Mouse (Mus musculus) heart, postnatal 36 days (tissue): ENCODE data around the gene Tshz2. TPM values are rescaled to one million over a fixed set of nuclear protein-coding genes. Genes with fewer than 3 reads are reported as not detected.
A peak's percentile ranks its signal among the peaks of the same experiment; 100 is the strongest.

Experiments
- DNase-seq, 2 experiments: peaks; one replicate each; pipeline ENCODE4 v3.0.0; 2021 to 2022
- intact Hi-C: fragments of 180-260 bp; cut with DNase I; formaldehyde crosslinking; loops from one replicate; pipeline ENCODE4 v1.15.1; 2025
- total RNA-seq, 2 experiments: library from RNA; stranded (reverse); gene quantifications; 2 replicates each; pipeline ENCODE4 v1.2.3; 2021

The Tshz2 gene
- total RNA-seq, 2 experiments from 2014 or later, result 13.6 to 14.9 TPM

- intact Hi-C loops, result loop anchor here (2.0 kb wide), 1 partner anchor 38 kb away; no protein-coding TSS in a partner anchor
- DNase-seq, result peak; percentile 63 to 67
These were observed 157.8 kb downstream of the Tshz2 start for GRCm38 (mm10) chr2:169790439-169791131.

GRCm38 (mm10) chr2:169792706-169793105, 159.9 kb downstream of the Tshz2 start:
- intact Hi-C loops, result no loop called here
- no peak for DNase-seq

- no peak for DNase-seq
- intact Hi-C loops, result no loop called here
These were observed 169.4 kb downstream of the Tshz2 start for GRCm38 (mm10) chr2:169802241-169802640.

GRCm38 (mm10) chr2:169804380-169804779, 171.6 kb downstream of the Tshz2 start:
- DNase-seq, result no peak
- intact Hi-C loops, result no loop called here

- DNase-seq, result no peak
- intact Hi-C loops, result no loop called here
These were observed 172.7 kb downstream of the Tshz2 start for GRCm38 (mm10) chr2:169805545-169805944.

GRCm38 (mm10) chr2:169811589-169811988, 178.8 kb downstream of the Tshz2 start:
- DNase-seq, result no peak
- intact Hi-C loops, result no loop called here

GRCm38 (mm10) chr2:169812055-169812454, 179.2 kb downstream of the Tshz2 start:
- DNase-seq, result no peak
- intact Hi-C loops, result no loop called here

GRCm38 (mm10) chr2:169812940-169813339, 180.1 kb downstream of the Tshz2 start:
- intact Hi-C loops, result no loop called here
- DNase-seq, result no peak

- DNase-seq, result no peak
- intact Hi-C loops, result no loop called here
These were observed 181.5 kb downstream of the Tshz2 start for GRCm38 (mm10) chr2:169814351-169814750.

GRCm38 (mm10) chr2:169814757-169815156, 181.9 kb downstream of the Tshz2 start:
- no peak for DNase-seq
- intact Hi-C loops, result no loop called here

GRCm38 (mm10) chr2:169821021-169821441, 188.2 kb downstream of the Tshz2 start:
- peak; percentile 18 to 51 for DNase-seq
- intact Hi-C loops, result no loop called here

- intact Hi-C loops, result no loop called here
- no peak for DNase-seq
These were observed 193.1 kb downstream of the Tshz2 start for GRCm38 (mm10) chr2:169825908-169826307.

- no peak for DNase-seq
- intact Hi-C loops, result no loop called here
These were observed 193.5 kb downstream of the Tshz2 start for GRCm38 (mm10) chr2:169826316-169826715.

- intact Hi-C loops, result no loop called here
- no peak for DNase-seq
These were observed 194.0 kb downstream of the Tshz2 start for GRCm38 (mm10) chr2:169826833-169827232.

- DNase-seq, result no peak
- intact Hi-C loops, result no loop called here
These were observed 199.4 kb downstream of the Tshz2 start for GRCm38 (mm10) chr2:169832184-169832583.

GRCm38 (mm10) chr2:169833638-169834037, 200.8 kb downstream of the Tshz2 start:
- intact Hi-C loops, result no loop called here
- no peak for DNase-seq

GRCm38 (mm10) chr2:169834602-169835001, 201.8 kb downstream of the Tshz2 start:
- intact Hi-C loops, result no loop called here
- no peak for DNase-seq

- intact Hi-C loops, result no loop called here
- DNase-seq, result no peak
These were observed 204.3 kb downstream of the Tshz2 start for GRCm38 (mm10) chr2:169837031-169837605.

- DNase-seq, result no peak
- intact Hi-C loops, result no loop called here
These were observed 205.7 kb downstream of the Tshz2 start for GRCm38 (mm10) chr2:169838521-169838920.

GRCm38 (mm10) chr2:169841442-169841841, 208.6 kb downstream of the Tshz2 start:
- intact Hi-C loops, result loop anchor here (10.0 kb wide), 1 partner anchor 207 kb away; the partner anchor contains the start of gene Tshz2
- no peak for DNase-seq

- intact Hi-C loops, result loop anchor here (10.0 kb wide), 1 partner anchor 208 kb away; the partner anchor contains the start of gene Tshz2
- no peak for DNase-seq
These were observed 209.7 kb downstream of the Tshz2 start for GRCm38 (mm10) chr2:169842494-169842893.

GRCm38 (mm10) chr2:169843553-169843952, 210.7 kb downstream of the Tshz2 start:
- intact Hi-C loops, result loop anchor here (10.0 kb wide), 1 partner anchor 209 kb away; the partner anchor contains the start of gene Tshz2
- no peak for DNase-seq
